Comparison of ENCODE assay signal across 1 mouse cellular context in genomic region chr11:40755109-40755627, GRCm38 (mm10).
TF ChIP-seq lines count a peak whose summit lies in the region.

Ccng1 (minus strand) TSS chr11:40755311.

TF ChIP-seq in CH12.LX, 34 proteins besides CTCF, POLR2A, EP300 and RAD21 (continued from another document):
- TF ChIP-seq ELF1 (IDR thresholded peaks at IDR 0.05; ENCODE audit: low read depth, low read length) (peak; percentile 91), KAT2A (IDR thresholded peaks at IDR 0.05; ENCODE audit: insufficient replicate concordance, low read length) (no peak), E2F4 (IDR thresholded peaks at IDR 0.05; ENCODE audit: insufficient replicate concordance, low read depth, low read length) (no peak), ZKSCAN1 (IDR thresholded peaks at IDR 0.05; ENCODE audit: borderline replicate concordance, low read depth, low read length) (no peak; the same call in 1 of the 2 replicates), ZC3H11A (IDR thresholded peaks at IDR 0.05; ENCODE audit: low read depth, low read length) (no peak), SIN3A (IDR thresholded peaks at IDR 0.05; ENCODE audit: low read length) (peak; percentile 87), MAX (IDR thresholded peaks at IDR 0.05; ENCODE audit: low read length) (peak; percentile 60), NELFE (IDR thresholded peaks at IDR 0.05; ENCODE audit: low read depth, low read length) (peak; percentile 95), MAZ (IDR thresholded peaks at IDR 0.05; ENCODE audit: low read depth, low read length) (peak; percentile 72), TCF12 (IDR thresholded peaks at IDR 0.05; ENCODE audit: low read depth, low read length) (peak; percentile 89), UBTF (IDR thresholded peaks at IDR 0.05; ENCODE audit: low read depth, low read length) (no peak), ZNF384 (IDR thresholded peaks at IDR 0.05; ENCODE audit: low read depth, low read length) (no peak), MYC (IDR thresholded peaks at IDR 0.05; ENCODE audit: low read depth, low read length) (peak; percentile 62; the same call in 1 of the 2 replicates), IRF4 (IDR thresholded peaks at IDR 0.05; ENCODE audit: low read depth, low read length) (peak; percentile 66), SMC3 (IDR thresholded peaks at IDR 0.05; ENCODE audit: low read depth, low read length) (no peak), NRF1 (IDR thresholded peaks at IDR 0.05; ENCODE audit: low read depth, low read length) (peak; percentile 54), RCOR1 (conservative IDR thresholded peaks at IDR 0.05; ENCODE audit: low read depth, low read length) (no peak), HCFC1 (IDR thresholded peaks at IDR 0.05; ENCODE audit: low read depth, low read length) (peak; percentile 42; the same call in 1 of the 2 replicates), USF2 (conservative IDR thresholded peaks at IDR 0.05; ENCODE audit: low read depth, low read length) (no peak), PAX5 (IDR thresholded peaks at IDR 0.05; ENCODE audit: low read length) (no peak), CHD1 (IDR thresholded peaks at IDR 0.05; ENCODE audit: low read depth, low read length) (peak; percentile 97)
